Mouse (Mus musculus) lung, postnatal 0 days (tissue): ENCODE measurements around the gene Slc39a2.

Source experiments
- CTCF ChIP-seq: IDR thresholded peaks from 2 replicates; pipeline ENCODE4 v1.5.1; 2016; ENCODE audit warnings: antibody characterized with exemption, mild to moderate bottlenecking
- EP300 ChIP-seq: IDR thresholded peaks from 2 replicates; pipeline ENCODE4 v1.6.1; 2016; ENCODE audit warnings: antibody characterized with exemption, mild to moderate bottlenecking, control low read depth

DNA sequence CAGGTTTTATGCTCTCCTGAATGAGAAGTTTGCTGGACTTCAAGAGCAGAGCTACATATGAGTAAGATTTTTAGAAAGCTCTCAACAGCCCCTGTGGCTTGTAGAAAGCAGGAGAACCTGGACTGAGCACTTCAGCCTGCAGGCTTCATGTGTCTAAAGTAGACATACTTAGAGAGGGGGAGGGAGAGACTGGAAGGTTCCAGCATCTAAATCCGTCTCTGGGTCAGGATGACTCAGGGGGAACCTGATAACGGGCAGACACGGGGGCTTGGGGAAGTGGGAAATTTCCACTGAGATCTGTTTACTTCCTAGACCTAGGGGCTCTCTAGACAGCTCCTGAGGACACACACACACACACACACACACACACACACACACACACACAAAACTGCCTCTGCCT is 22.3 kb downstream of the Slc39a2 start:
- no peak for TF ChIP-seq CTCF
- no peak for TF ChIP-seq EP300
